Mouse (Mus musculus) layer of hippocampus, adult 8-10 months (tissue): ENCODE measurements around the gene Pin1. TPM values are rescaled to one million over a fixed set of nuclear protein-coding genes. Genes with fewer than 3 reads are reported as not detected.
A peak's percentile ranks its signal among the peaks of the same experiment; 100 is the strongest.

Source experiments
- DNase-seq, 2 experiments: peaks; one replicate each; pipeline ENCODE4 v3.0.0; 2022; ENCODE audit warnings: low spot score in 2 of 2
- total RNA-seq, 4 experiments: library from RNA; stranded (reverse); gene quantifications; 2 replicates each; pipeline ENCODE4 v1.2.4; 2022

Pin1 gene
- total RNA-seq, 4 experiments from 2014 or later: 31.2 to 32.2 (median 31.6) TPM

GRCm38 (mm10) chr9:20697466-20697865 lies 45.6 kb downstream of the Pin1 start:
- DNase-seq: no peak

- DNase-seq: peak in 1 of 2 experiments; percentile 42
Measured at GRCm38 (mm10) chr9:20703832-20704380, 52.0 kb downstream of the Pin1 start.

GRCm38 (mm10) chr9:20705420-20705819 lies 53.5 kb downstream of the Pin1 start:
- DNase-seq: no peak

DNA sequence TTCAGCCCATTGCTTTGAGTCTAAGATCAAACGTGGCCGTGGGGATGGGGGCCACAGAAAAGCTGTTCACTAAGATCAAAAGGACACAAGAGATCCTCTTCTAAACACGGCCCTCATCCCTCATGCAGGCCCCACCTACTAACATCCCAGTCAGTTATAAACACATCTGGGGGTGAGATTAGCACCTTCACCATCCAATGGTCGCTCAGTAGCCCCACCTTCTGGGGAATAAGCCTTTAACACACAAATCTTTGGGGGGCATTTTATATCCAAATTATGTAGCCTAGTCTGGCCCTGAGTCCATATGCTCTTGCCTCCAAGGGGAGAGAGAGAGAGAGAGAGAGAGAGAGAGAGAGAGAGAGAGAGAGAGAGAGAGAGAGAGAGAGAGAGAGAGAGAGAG lies 54.1 kb downstream of the Pin1 start:
- DNase-seq: no peak

DNA sequence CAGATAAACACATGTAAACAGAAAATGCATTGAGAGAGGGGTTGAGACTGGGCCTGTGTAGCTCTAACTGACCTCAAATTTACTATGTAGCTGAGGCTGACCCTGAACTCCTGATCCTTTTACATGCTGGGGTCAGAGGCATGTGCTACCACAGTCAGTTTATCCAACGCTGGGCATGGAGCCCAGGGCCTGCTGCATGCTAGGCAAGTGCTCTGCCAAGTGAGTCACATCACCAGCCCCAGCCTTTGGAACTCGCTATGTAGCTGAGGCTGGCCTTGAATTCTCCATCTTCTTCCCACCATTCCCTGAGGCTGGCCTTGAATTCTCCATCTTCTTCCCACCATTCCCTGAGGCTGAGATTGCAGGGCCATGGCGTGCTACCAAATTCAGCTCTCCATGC lies 58.6 kb downstream of the Pin1 start:
- no peak for DNase-seq

GRCm38 (mm10) chr9:20712934-20713477 lies 61.1 kb downstream of the Pin1 start:
- DNase-seq: no peak

DNA sequence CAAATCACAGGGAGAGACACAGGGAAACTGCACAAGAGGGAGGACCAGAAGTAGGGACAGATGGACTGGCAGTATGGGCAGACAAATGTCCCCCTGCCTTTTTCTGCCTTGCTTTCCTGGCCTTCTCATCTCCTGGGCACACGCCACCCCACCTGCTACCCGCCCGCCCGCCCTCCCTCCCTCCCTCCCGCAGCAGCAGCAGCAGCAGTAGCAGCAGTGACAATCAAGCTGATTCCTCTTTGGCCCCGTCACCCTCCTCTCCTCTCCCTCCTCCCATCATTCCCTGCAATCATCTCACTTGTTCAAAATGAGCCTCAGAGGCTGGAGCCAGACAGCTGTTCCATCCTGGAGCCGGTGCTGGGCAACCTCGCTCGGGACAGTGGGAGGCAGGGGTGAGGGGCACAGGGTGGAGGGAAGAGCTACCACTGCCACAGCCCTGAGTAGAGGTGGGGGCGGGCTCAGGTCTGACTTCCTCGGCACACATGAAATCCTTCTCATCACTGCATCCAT lies 61.6 kb downstream of the Pin1 start:
- no peak for DNase-seq

DNA sequence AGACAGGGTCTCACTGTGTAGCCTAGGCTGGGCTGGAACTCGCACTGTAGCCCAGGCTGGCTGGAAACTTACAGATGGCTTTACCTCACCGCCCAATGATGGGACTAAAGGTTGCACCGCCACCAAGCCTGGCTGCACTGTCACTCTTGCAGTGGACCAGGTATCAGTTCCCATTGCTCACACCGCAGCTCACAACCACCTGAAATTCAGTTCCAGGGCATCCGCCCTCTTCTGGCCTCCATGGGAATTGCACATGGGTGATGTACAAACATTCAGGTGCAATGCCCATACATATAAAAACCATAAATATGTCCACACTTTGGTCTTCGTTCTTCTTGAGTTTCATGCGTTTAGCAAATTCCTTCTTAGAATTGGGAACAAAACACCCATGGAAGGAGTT lies 63.4 kb downstream of the Pin1 start:
- no peak for DNase-seq

Other genes with a start within 250 kb of the Pin1 start
- gene Zfp26, start 191.9 kb upstream of the Pin1 start, total RNA-seq: 10 to 100 TPM; 26.6 to 30.0 (median 27.0) TPM
- gene Zfp426, start 159.3 kb upstream of the Pin1 start, total RNA-seq: 10 to 100 TPM; 26.3 to 34.1 (median 29.9) TPM
- 10 to 100 TPM; 35.9 to 53.1 (median 42.1) TPM for gene Zfp266, start 130.7 kb upstream of the Pin1 start, total RNA-seq
- gene Zfp846, start 70.8 kb upstream of the Pin1 start, total RNA-seq: 10 to 100 TPM; 14.4 to 23.3 (median 20.4) TPM
- 100 to 1,000 TPM; 231 to 321 (median 276) TPM for gene Ubl5, start 9.2 kb upstream of the Pin1 start, total RNA-seq
- 10 to 100 TPM; 23.2 to 32.3 (median 30.1) TPM for gene Fbxl12, start 7.3 kb upstream of the Pin1 start, total RNA-seq
- 10 to 100 TPM; 45.9 to 52.3 (median 47.0) TPM for gene Olfm2, start 94.3 kb downstream of the Pin1 start, total RNA-seq
- gene Col5a3, start 163.0 kb downstream of the Pin1 start, total RNA-seq: 1 to 10 TPM; 1.2 to 2.9 (median 2.3) TPM
- gene Rdh8, start 166.4 kb downstream of the Pin1 start, total RNA-seq: not detected
- gene A230050P20Rik, start 216.5 kb downstream of the Pin1 start, total RNA-seq: 10 to 100 TPM; 83.6 to 95.7 (median 90.0) TPM
- 1 to 10 TPM; 6.8 to 8.9 (median 8.5) TPM for gene Angptl6, start 227.6 kb downstream of the Pin1 start, total RNA-seq
- 10 to 100 TPM; 21.8 to 28.1 (median 24.6) TPM for gene Ppan, start 236.1 kb downstream of the Pin1 start, total RNA-seq
- 100 to 1,000 TPM; 118 to 139 (median 131) TPM for gene Eif3g, start 246.5 kb downstream of the Pin1 start, total RNA-seq